Mouse (Mus musculus) naive thymus-derived CD4-positive, alpha-beta T cell, adult 2 months (primary cell): Measurements from ENCODE around the gene Gm28041.
"Not testable (repeated sequence)": the region's sequence is repeated elsewhere in the genome, so short reads cannot be mapped to it uniquely, and the experiment has no call there.

Source experiments
- DNase-seq: peaks from one replicate; pipeline ENCODE4 v3.0.0-alpha.2; 2011; ENCODE audit warnings: low read depth

Gene Gm28041

DNA sequence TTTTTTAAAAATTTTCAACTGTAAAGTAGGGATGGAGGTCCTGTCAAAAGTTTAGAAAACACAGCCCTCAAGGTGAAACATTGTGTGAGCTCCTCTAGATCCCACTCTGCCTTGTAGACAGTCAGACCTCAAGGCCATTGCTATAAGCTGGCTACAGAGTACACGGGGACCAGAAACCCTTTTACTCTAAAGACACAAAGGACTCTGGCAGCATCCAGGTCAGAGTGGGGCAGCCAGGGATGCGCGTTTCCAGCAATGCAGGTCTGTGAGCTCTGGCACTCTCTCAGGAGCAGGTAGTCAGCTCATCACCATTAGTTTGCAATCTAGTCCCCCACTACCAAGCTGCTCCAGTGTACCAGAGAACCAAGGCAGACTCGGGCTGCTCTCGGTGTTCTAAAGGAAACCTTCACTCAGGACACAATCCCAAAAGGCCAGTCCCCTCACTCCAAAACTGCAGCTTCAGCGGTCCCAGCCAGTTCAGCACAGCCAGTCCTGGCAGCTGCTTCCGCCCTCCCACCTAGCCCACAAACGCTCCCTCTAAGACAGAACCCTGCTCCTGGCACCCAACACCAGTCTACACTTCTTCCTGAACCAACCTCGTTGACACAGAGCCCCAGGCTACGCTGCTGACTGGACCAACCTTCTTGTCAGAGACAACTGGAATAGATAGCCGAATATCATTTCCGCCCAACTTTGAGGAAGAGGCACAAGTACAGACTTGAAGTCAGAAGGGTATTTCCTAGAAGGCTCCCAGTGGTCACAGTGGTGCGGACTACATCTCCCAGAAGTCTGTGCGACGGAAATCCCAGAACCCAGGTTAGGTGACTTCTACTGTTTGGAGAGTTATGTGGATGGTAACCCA is at the start of gene Gm28041, which contains the start of gene Zfp456:
Gene Gm28041, minus strand, starts transcription at position 684 of the 862 bp plus-strand sequence.
Gene Zfp456, minus strand, starts transcription at position 761 of the 862 bp plus-strand sequence.
- peak; percentile 88 for DNase-seq

- DNase-seq, result not testable (repeated sequence)
Observed at GRCm38 (mm10) chr13:67422532-67422931, 47.0 kb upstream of the Gm28041 start.

GRCm38 (mm10) chr13:67421207-67421857 is 45.8 kb upstream of the Gm28041 start, which contains the start of gene Zfp459:
Zfp459 (minus strand) TSS chr13:67421418.
- peak; percentile 67 for DNase-seq

- DNase-seq, result peak; percentile 10
Observed at GRCm38 (mm10) chr13:67420558-67421206, 45.1 kb upstream of the Gm28041 start.

- no peak for DNase-seq
Observed at GRCm38 (mm10) chr13:67416811-67417210, 41.3 kb upstream of the Gm28041 start.

GRCm38 (mm10) chr13:67415759-67416158 is 40.2 kb upstream of the Gm28041 start:
- DNase-seq, result no peak

DNA sequence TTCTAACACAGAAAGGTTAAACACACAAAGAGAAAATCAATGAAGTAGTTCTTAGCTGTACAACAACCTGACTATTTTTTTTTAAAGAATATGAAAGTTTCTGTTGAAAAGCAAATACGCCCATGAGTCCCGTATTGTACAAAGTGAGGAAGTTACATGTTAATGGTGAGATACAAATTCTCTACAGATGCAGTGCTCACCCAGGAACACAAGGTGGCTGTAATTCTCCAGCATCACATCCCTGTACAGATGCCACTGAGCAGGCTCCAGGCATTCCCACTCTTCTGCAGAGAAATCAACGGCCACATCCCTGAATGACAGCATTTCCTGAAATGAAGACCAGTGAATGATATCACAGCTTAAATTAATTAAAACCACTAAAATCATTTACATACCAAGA is 38.1 kb upstream of the Gm28041 start:
- DNase-seq, result not testable (repeated sequence)

DNA sequence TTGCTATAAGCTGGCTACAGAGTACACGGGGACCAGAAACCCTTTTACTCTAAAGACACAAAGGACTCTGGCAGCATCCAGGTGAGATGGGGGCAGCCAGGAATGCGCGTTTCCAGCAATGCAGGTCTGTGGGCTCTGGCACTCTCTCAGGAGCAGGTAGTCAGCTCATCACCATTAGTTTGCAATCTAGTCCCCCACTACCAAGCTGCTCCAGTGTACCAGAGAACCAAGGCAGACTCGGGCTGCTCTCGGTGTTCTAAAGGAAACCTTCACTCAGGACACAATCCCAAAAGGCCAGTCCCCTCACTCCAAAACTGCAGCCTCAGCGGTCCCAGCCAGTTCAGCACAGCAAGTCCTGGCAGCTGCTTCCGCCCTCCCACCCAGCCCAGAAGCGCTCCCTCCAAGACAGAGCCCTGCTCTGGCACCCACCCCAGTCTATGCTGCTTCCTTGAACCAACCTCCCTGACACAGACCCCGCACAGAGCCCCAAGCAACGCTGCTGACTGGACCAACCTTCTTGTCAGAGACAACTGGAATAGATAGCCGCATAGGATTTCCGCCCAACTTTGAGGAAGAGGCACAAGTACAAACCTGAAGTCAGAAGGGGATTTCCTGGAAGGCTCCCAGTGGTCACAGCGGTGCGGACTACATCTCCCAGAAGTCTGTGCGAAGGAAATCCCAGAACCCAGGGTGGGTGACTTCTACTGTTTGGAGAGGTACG is 23.8 kb upstream of the Gm28041 start, which contains the start of gene Zfp429:
Gene Zfp429, minus strand, starts transcription at position 637 of the 721 bp plus-strand sequence.
- peak; percentile 85 for DNase-seq

DNA sequence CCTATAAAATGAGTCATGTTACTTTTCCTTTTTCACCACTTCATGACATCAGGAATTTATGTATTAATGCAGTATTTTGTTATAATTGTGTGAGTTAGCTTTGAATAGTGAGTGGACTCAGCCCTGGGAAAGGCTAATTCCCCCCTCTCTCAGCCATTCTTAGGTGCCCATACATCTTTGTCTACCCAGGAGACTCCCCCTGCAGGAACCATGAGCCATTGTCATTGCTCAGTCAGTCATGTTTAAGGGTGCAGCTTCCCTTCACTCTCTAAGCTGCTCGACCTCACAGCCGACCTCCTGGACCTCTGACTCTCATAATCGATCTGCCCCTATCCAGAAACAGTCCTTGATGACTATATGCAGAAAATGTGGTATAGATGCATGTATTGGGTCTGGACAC is 722 bp upstream of the Gm28041 start:
- DNase-seq, result not testable (repeated sequence)

DNA sequence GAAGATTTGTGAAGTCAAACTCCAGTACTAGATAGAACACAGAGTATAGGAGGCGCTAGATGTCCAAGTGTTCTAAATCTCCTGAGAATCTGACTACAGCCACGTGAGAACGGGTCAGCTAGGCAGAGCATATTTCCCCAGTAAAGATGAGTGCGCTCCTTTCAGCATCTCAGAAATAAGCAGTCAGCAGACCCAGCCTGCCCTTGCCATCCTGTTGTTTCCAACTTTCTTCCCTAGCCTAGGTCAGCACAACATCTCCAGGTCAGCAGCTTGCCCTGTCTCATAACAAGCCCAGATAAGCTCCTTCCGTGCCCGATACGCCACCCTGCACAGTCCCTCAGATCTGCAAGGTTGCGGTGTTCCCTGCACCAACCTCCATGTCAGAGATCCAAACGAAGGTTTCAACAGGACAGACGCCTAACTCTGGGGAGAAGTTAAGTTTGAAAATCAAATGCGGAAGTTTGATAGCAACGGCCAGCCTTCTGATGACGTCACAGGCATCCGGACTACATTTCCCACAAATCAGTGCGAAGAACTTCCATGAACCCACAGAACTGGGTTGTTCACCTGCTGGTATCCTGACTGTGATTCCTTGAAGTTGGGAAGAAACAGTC is 15.3 kb downstream of the Gm28041 start, which contains the start of the genes Gm28044 and Zfp953:
Gene Gm28044, minus strand, starts transcription at position 406 of the 614 bp plus-strand sequence.
Gene Zfp953, minus strand, starts transcription at position 475 of the 614 bp plus-strand sequence.
- peak; percentile 93 for DNase-seq

GRCm38 (mm10) chr13:67351854-67352253 is 23.7 kb downstream of the Gm28041 start:
- no peak for DNase-seq

- no peak for DNase-seq
Observed at GRCm38 (mm10) chr13:67343422-67343821, 32.1 kb downstream of the Gm28041 start.

DNA sequence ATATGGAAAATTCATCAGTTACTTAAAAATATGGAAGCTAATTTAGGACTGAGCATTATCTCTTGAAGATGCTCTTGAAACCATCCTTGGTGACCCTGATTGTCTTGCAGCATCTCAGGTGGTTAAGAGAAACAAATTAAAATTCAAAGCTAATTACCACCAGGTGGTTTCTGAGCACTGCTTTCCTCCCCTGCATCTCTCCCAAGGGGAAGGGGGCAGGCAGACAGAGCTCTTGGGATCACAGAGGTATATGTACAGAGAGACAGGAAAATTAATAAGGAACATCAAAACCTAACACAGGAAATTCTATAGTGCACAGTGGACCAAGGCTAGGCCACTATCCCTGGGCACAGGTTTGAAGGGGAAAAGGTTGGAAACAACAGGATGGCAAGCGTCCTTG is 42.7 kb downstream of the Gm28041 start:
- DNase-seq, result no peak

- peak; percentile 92 for DNase-seq
Observed at GRCm38 (mm10) chr13:67332019-67332724, 43.4 kb downstream of the Gm28041 start, which contains the start of gene Zfp595. Zfp595 (minus strand) TSS chr13:67332570.

- DNase-seq, result no peak
Observed at GRCm38 (mm10) chr13:67306718-67307117, 68.8 kb downstream of the Gm28041 start.

DNA sequence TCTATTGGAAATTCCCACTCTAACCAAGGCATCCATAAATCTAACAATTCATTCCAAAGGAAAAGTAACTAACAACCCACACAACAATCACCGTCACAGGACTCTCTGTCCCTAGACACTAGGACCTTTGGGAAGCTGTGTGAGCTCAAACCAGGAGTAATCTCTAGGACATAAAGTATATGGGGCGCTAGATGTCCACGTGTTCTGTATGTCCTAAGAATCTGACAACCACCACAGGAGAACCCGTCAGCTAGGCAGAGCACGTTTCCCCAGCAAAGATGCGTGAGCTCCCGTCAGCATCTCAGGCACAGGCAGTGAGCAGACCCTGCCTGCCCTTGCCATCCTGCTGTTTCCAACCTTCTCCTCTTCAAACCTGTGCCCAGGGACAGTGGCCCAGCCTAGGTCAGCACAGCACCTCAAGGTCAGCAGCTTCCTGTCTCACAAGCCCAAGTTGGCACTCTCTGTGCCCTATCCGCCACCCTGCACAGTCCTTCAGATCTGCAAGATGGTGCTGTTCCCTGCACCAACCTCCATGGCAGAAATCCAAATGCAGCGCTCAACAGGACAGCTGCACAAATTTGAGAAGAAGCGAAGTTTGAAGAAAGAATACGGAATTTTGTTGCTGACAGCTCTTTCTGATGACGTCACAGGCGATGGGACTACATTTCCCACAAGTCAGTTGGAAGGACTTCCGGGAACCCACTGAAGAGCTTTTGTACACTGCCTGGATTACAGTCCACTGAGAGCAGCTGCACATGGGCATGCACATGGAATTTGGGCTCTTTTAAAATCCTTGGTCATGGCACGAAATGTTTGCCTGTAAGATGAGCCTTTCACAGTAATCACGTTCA is 69.5 kb downstream of the Gm28041 start, which contains the start of gene Zfp457:
Gene Zfp457, minus strand, starts transcription at position 664 of the 851 bp plus-strand sequence.
- DNase-seq, result peak; percentile 92
